Mouse (Mus musculus): ENCODE results near the gene Rpl14. TPM values are rescaled to one million over a fixed set of nuclear protein-coding genes. Genes with fewer than 3 reads are reported as not detected.

Rpl14 gene
- total RNA-seq, 2 experiments from 2014 or later, result 268 to 270 TPM

- no peak for DNase-seq
Measured at GRCm38 (mm10) chr9:120571593-120572385, 545 bp downstream of the Rpl14 start.

GRCm38 (mm10) chr9:120575748-120576661 lies 4.8 kb downstream of the Rpl14 start:
- DNase-seq, result no peak

- no peak for DNase-seq
Measured at GRCm38 (mm10) chr9:120576662-120577013, 5.4 kb downstream of the Rpl14 start.

- peak; percentile 89 for DNase-seq
Measured at GRCm38 (mm10) chr9:120577133-120577651, 5.9 kb downstream of the Rpl14 start.

- no peak for DNase-seq
Measured at GRCm38 (mm10) chr9:120577706-120578405, 6.6 kb downstream of the Rpl14 start.

GRCm38 (mm10) chr9:120578701-120579100 lies 7.5 kb downstream of the Rpl14 start:
- DNase-seq, result no peak

GRCm38 (mm10) chr9:120579808-120580207 lies 8.6 kb downstream of the Rpl14 start:
- DNase-seq, result no peak

- peak; percentile 35 for DNase-seq
Measured at GRCm38 (mm10) chr9:120581941-120582618, 10.8 kb downstream of the Rpl14 start.

- DNase-seq, result peak; percentile 71
Measured at GRCm38 (mm10) chr9:120582619-120583308, 11.5 kb downstream of the Rpl14 start.

- no peak for DNase-seq
Measured at GRCm38 (mm10) chr9:120583314-120583713, 12.1 kb downstream of the Rpl14 start.

GRCm38 (mm10) chr9:120586546-120586945 lies 15.3 kb downstream of the Rpl14 start:
- peak; percentile 39 for DNase-seq

GRCm38 (mm10) chr9:120591490-120591889 lies 20.2 kb downstream of the Rpl14 start:
- no peak for DNase-seq

GRCm38 (mm10) chr9:120593383-120594101 lies 22.3 kb downstream of the Rpl14 start:
- no peak for DNase-seq

- no peak for DNase-seq
Measured at GRCm38 (mm10) chr9:120594839-120595238, 23.6 kb downstream of the Rpl14 start.

GRCm38 (mm10) chr9:120595306-120595705 lies 24.1 kb downstream of the Rpl14 start:
- no peak for DNase-seq

- DNase-seq, result peak; percentile 53
Measured at GRCm38 (mm10) chr9:120601488-120602171, 30.4 kb downstream of the Rpl14 start.

- DNase-seq, result no peak
Measured at GRCm38 (mm10) chr9:120602172-120602838, 31.1 kb downstream of the Rpl14 start.

GRCm38 (mm10) chr9:120602839-120603511 lies 31.7 kb downstream of the Rpl14 start:
- peak; percentile 81 for DNase-seq
